Mouse (Mus musculus) liver, adult 2 months (tissue): ENCODE results near the gene Kcnk2.

Experiments used
- CTCF ChIP-seq: fragments of 200-500 bp; IDR thresholded peaks from 2 replicates; pipeline ENCODE4 v1.5.1; 2011; ENCODE audit warnings: low read depth, low read length, control low read depth
- POLR2A ChIP-seq: fragments of 200-500 bp; IDR thresholded peaks from 2 replicates; pipeline ENCODE4 v1.6.1; 2011; ENCODE audit warnings: low read length, control low read depth; ENCODE audit not compliant: insufficient read depth; ENCODE audit errors: extremely low read depth

GRCm38 (mm10) chr1:189304988-189305522 lies 97.0 kb downstream of the Kcnk2 start:
- TF ChIP-seq CTCF (no peak), POLR2A (no peak)
